Mouse (Mus musculus) cerebellum, adult (tissue): ENCODE measurements around the gene Iffo1.

Source experiments
- ATAC-seq: cut with Nextera tagmentation; 2 replicates; pipeline ENCODE4 v1.9.2; 2017; ENCODE audit warnings: mild to moderate bottlenecking, moderate library complexity, mixed read lengths; ENCODE audit not compliant: insufficient number of reproducible peaks, low FRiP score, low TSS enrichment

The Iffo1 gene

GRCm38 (mm10) chr6:125137002-125137671, 7.9 kb upstream of the Iffo1 start:
- ATAC-seq: no peak

- no peak for ATAC-seq
Observed at GRCm38 (mm10) chr6:125139747-125140146, 5.3 kb upstream of the Iffo1 start.

GRCm38 (mm10) chr6:125142436-125142835, 2.6 kb upstream of the Iffo1 start:
- no peak for ATAC-seq

GRCm38 (mm10) chr6:125143128-125143527, 1.9 kb upstream of the Iffo1 start:
- no peak for ATAC-seq

GRCm38 (mm10) chr6:125143904-125144303, 1.1 kb upstream of the Iffo1 start:
- ATAC-seq: no peak

GRCm38 (mm10) chr6:125145479-125145951, 474 bp downstream of the Iffo1 start:
- 0 out of 2 replicates have a peak, but pooled peaks have one; percentile 11 for ATAC-seq

- no peak for ATAC-seq
Observed at GRCm38 (mm10) chr6:125146148-125146547, 1.1 kb downstream of the Iffo1 start.

GRCm38 (mm10) chr6:125146797-125147196, 1.8 kb downstream of the Iffo1 start:
- ATAC-seq: no peak

GRCm38 (mm10) chr6:125147329-125147728, 2.3 kb downstream of the Iffo1 start:
- ATAC-seq: no peak

- no peak for ATAC-seq
Observed at GRCm38 (mm10) chr6:125148251-125148925, 3.3 kb downstream of the Iffo1 start.

GRCm38 (mm10) chr6:125148926-125149568, 4.0 kb downstream of the Iffo1 start:
- ATAC-seq: no peak

GRCm38 (mm10) chr6:125149569-125149950, 4.5 kb downstream of the Iffo1 start:
- ATAC-seq: no peak

- no peak for ATAC-seq
Observed at GRCm38 (mm10) chr6:125152212-125153017, 7.4 kb downstream of the Iffo1 start.

- no peak for ATAC-seq
Observed at GRCm38 (mm10) chr6:125153018-125153389, 8.0 kb downstream of the Iffo1 start.

GRCm38 (mm10) chr6:125153682-125154081, 8.6 kb downstream of the Iffo1 start:
- no peak for ATAC-seq

- ATAC-seq: no peak
Observed at GRCm38 (mm10) chr6:125154550-125154949, 9.5 kb downstream of the Iffo1 start.

- no peak for ATAC-seq
Observed at GRCm38 (mm10) chr6:125155262-125155661, 10.2 kb downstream of the Iffo1 start.

- no peak for ATAC-seq
Observed at GRCm38 (mm10) chr6:125156491-125156890, 11.4 kb downstream of the Iffo1 start.

- ATAC-seq: no peak
Observed at GRCm38 (mm10) chr6:125156903-125157614, 12.0 kb downstream of the Iffo1 start.

- ATAC-seq: no peak
Observed at GRCm38 (mm10) chr6:125158944-125159492, 14.0 kb downstream of the Iffo1 start.
